Mouse (Mus musculus) right cerebral cortex, postnatal 25 days (tissue): ENCODE measurements around the gene Zc3h12a.

Experiments used
- DNase-seq: peaks from one replicate; pipeline ENCODE4 v3.0.0; 2022

Gene Zc3h12a

GRCm38 (mm10) chr4:125144627-125145026 is 17.0 kb upstream of the Zc3h12a start:
- no peak for DNase-seq

DNA sequence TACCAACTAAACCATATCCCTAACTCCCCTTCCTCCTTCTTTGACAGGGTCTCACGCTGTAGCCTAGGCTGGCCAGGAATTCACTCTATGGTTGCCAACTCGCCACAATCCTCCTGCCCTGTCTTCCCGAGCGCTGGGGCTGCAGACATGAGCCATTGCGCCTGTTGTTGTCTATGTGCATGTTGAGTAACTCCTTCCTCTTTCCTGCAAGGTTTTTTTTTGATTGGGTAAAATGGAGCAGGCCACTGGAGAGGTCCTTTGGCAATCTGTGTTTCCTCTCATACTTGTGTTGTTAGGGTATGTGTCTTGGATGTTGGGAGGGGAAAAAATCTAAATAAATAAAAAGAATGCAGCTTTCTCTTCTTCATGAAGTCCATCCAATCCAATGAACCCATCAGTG is 16.6 kb upstream of the Zc3h12a start:
- DNase-seq: no peak

- no peak for DNase-seq
Observed at GRCm38 (mm10) chr4:125138321-125138720, 10.7 kb upstream of the Zc3h12a start.

- no peak for DNase-seq
Observed at GRCm38 (mm10) chr4:125136303-125136888, 8.8 kb upstream of the Zc3h12a start.

DNA sequence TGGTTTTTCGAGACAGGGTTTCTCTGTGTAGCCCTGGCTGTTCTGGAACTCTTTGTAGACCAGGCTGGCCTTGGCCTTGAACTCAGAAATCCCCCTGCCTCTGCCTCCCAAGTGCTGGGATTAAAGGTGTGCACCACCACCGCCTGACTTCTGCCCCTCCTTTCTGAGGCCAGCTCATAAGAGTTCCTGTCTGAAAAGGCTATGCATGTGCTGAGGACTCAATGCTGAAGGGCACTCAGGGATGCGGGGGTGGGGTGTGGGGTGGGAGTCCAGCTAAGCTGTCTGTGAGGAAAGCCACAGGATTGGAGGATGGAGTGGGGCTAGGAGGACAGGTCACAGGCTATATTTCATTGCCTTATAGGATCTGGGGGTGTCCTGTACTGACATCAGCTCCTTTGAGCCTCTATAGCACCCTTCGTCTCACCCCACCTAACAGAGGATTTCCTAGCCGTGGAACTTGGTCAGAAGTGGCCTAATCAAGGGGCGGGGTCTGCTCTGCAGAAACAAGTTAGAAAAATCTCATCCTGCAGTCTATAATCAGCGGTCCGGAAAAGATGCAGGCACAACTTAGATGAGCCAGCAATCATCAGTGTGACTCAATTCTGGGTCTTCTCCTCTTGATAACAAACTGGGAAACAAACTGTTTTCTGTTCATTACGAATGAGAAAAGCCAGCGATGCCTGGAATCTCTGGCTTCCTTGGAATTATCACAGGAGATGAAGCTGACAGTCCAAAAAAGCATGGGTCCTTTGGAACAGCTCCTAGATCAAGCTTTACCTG is 7.6 kb upstream of the Zc3h12a start:
- DNase-seq: no peak

DNA sequence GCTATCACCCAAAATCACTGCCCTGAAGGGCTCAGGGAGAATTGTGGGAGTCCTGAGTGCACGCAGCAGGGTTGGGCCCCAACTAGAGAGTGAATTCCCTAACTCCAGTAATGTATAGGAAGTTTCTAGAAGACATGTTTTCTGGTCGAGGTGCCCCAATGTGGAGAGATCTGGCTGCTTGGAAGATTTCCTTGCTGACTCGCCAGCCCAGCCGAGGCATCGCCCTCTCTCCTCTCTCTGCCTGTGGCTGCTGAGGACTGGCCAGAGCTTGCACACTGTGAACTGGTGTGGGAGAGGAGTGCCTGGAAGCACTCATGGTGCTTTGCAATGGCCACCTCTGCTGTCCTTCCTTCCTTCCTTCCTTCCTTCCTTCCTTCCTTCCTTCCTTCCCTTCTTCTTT is 7.0 kb upstream of the Zc3h12a start:
- no peak for DNase-seq

DNA sequence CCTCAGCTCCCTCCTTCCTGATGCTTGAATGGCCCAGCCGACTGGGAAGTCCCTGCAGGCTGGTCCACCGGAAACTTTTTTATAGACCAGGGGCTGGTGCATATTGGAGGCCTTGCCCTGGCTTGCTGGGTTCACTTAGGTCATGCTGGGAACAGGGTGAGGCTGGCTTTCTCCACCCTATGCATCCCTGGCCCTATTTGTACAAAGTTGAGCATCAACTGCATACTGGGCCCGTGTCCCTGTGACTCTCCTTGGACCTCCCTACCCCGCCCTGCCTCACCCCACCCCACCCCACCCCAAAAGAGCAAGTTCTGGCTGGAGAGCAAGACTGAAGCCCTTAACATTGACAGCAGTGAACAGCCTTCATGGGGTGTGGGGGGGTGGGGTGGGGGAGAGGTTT is 6.6 kb upstream of the Zc3h12a start:
- DNase-seq: no peak

- no peak for DNase-seq
Observed at GRCm38 (mm10) chr4:125132394-125132793, 4.8 kb upstream of the Zc3h12a start.

DNA sequence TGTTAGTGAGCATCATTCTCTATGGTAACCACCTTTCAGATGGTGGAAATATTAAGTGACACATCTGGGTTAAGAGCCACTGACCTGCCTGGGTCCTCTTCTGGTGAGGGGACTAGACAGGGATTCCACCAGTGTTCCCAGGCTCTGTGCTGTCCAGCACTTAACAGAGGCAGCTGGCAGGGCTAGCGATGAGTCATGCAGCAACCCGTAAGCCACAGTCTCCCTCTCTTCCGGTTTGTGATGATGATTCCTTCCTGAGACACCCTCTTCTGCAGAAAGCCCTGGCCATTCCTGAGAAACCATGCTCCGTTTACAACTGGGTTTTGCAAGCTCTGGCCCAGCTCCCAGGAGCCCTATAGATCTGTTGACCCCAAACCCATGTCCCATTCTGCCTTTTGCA is 3.9 kb upstream of the Zc3h12a start:
- no peak for DNase-seq

DNA sequence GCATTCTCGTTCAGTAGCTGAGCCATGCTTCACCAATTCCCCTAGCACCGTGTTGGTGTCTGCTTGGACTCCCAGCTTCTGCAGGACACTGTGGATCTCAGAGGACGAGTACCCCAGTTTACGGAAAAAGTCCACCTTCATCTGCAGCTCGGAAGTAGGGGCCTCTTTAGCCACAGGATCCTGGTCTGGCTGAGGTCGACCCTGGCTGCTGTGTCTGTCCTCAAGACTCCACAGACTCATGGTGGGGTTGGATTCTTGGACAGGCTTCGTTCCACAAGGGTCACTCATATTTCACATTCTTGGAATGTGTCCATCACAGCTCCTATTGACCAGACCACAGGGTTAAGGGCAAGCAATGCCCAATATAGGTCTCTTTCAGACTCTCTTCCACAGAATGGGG is 879 bp downstream of the Zc3h12a start:
- no peak for DNase-seq

DNA sequence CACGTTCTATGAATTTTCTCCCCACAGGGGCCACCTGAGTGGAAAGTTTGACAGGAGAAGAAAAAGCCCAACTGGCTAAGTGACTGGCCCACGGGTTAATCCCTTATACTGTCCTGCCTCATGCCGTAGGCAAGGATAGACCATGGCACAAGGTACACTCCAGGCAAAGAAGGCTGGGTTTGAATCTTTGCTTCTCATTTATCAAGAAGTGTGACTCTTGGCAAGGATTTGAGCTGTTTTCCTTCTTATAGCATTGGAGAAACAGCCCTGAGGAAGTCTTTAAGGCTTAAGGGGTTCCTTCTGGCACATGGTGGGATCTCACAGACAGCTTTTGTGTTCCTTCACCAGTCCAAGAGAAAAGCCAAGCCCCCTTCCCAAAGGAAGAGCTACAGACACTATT is 1.5 kb downstream of the Zc3h12a start:
- DNase-seq: no peak

- DNase-seq: no peak
Observed at GRCm38 (mm10) chr4:125125361-125125921, 2.2 kb downstream of the Zc3h12a start.

DNA sequence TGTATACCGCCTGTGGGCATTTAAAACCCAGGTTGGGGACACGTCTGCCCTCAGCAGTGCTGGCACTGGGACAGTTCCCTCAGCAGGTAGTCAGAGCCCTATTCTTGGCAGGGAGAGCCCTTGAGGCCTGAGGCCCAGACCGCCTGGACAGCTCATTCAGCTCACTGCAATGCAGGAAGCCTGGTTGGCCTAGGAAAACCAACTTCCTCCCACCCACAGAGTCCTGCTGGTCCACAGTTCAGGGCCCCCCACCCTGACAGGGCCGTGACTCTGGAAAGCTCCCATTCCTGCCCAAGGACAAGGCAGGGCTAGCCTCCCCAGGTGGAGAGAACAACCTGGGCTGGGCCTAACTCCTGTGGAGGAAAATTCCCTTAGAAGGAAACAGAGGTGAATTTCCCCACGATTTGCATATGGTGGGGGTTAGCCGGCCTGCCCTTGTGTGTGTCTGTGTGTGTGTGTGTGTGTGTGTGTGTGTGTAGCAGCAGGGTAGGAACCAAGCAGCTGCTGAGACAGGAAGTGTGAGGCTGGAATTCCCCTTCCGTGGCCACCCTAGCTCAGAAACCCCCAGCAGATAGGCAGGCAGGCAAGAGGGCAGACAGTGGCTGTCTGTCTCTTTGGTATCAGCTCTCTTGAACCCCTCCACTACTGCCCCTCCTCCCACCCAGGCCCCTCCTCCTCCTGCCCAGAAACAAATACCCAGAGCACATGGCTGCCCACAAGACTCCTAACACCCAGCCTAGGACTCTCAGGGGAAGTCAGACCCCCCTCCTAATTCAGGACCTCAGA is 3.0 kb downstream of the Zc3h12a start:
- no peak for DNase-seq

DNA sequence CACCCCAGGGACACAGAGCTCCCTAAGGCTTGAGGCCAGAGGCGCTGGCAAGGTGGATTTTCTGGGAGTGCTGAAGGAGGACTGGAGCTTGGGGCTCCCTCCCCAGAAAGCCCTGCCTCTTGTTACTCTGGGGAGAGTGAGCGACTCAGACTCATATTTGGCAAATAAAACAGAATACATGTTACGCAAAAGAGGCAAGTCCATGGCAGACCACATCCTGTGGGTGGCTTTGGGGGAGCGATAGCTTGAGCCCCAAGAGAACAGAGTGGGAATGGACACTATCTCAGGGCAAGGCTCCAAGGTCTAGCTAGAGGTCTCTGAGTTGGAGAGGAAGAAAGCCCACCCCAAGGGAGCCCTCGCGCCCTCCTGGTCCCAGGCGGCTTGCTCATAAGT is 4.4 kb downstream of the Zc3h12a start:
- DNase-seq: no peak

GRCm38 (mm10) chr4:125122431-125123278 is 5.0 kb downstream of the Zc3h12a start:
- DNase-seq: no peak

DNA sequence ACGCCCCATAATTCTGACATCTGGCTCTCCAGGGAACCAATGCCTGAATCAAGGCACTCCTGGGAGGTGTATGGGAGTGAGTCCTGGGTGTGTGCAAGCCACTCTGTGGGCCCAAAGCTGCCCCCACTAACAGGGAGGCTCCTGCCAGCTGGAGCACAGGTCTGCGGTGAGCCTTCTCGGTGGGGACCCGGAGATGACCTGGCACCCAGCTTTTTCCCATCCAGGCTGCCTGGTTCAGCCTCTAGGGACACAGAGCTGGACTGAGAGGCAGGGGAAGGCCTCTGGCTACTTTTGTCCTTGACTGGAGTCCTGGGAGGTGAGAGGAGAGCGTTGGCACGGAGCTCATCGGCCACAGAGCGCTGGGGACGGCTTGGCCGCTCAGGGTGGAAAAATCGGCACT is 7.9 kb downstream of the Zc3h12a start:
- DNase-seq: no peak

DNA sequence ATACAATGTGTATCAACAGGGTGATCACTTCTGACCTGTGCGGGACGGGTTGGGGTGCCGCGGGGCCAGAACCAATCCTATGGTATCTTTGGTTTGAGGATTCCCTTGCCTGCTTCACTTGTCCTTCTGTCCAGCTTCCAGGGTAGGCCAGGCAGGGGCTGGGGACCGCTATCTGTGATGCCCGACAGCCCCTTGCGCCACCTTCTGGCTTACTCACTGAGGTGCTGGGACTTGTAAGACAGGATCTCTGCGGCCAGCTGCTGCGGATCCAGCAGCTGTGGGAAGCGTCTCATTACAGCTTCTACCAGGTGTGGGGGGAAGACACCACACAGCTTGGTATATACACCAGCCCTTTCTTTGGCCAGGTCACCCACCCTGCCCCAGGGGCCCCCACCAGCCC is 8.6 kb downstream of the Zc3h12a start:
- no peak for DNase-seq

GRCm38 (mm10) chr4:125117902-125118320 is 9.7 kb downstream of the Zc3h12a start:
- DNase-seq: no peak

DNA sequence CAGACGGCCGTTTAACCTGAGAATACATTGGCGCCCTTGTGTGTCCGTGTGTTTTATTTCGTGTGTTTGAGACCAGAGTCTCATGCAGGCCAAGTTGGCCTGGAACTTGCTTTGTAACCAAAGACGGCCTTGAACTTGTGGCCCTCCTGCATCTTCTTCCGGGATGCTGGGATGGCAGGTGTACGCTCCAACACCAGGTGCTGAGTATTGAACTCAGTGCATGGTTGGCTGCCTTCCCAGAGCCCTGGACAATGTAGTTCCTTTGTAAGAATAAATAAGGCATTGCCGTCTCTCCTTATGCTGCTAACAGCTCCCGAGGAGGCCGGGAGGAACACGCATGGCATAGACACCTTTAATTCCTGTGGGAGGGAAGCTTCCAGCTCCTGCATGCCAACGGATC is 10.7 kb downstream of the Zc3h12a start:
- no peak for DNase-seq

GRCm38 (mm10) chr4:125116090-125116861 is 11.4 kb downstream of the Zc3h12a start:
- peak; percentile 58 for DNase-seq

DNA sequence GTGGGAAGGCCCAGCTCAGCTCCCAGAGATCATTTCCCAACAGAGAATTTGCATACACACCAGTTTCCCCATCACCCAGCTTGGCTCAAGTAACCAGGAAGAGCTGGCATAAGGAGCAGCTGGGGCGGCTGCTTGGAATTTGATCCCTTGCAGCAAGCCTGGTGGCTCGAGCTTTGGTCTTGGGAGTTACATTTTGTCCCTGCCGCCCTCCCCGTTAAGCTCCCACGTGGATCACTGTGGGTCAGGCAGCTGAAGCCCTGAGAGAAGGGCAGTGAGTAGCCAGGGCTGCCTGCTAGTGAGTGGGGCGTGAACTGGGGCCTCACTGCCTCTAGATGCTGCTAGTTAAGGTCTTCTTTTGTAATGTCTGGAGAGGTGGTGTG is 11.9 kb downstream of the Zc3h12a start:
- DNase-seq: no peak

DNA sequence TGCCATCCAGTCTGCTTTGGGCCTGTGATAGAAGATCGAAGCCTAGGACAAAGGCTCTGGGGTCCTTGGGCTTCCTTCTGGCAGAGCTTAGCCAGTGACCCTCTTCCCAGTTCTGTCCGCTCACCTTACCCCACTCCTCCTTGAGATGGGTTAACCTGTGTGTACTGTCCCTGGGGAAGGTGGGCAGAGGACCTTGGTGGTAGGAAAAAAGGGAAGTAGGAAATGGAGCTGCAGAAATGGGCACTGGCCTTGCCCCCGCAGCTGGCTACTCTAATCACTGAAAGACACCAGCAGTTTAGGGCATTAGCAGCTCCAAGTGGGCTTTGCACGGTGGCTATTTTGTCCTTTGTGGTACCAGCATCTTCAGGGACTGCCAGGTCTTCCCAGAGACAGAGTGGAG is 12.6 kb downstream of the Zc3h12a start:
- DNase-seq: no peak
